Mouse (Mus musculus) layer of hippocampus, adult 6 months (tissue): ENCODE measurements around the gene Depdc5. TPM values are rescaled to one million over a fixed set of nuclear protein-coding genes. Genes with fewer than 3 reads are reported as not detected.

Experiments
- long read RNA-seq, 2 experiments: library from polyadenylated mRNA; unstranded; transcript quantifications; one replicate each; pipeline ENCODE4 v2.0.0; 2019 to 2020
- polyA plus RNA-seq: library from polyadenylated mRNA; unstranded; fragments of <200 nt; fragmentation: Nextera tagmentation; gene quantifications from 2 replicates; pipeline ENCODE4 v1.2.3, GENCODE M21; 2021

Depdc5 gene
- 11.2 and 12.8 TPM in 2 replicates for polyA plus RNA-seq
- long read RNA-seq, experiment 1, partial matches to known transcripts = 7 of 19 reads
- long read RNA-seq, experiment 1, other reads (novel, unspliced or antisense) = 12 of 19 reads
- long read RNA-seq, experiment 2, full-length matches to known transcripts = 1 of 97 reads
- long read RNA-seq, experiment 2, partial matches to known transcripts = 27 of 97 reads
- long read RNA-seq, experiment 2, other reads (novel, unspliced or antisense) = 69 of 97 reads

DNA sequence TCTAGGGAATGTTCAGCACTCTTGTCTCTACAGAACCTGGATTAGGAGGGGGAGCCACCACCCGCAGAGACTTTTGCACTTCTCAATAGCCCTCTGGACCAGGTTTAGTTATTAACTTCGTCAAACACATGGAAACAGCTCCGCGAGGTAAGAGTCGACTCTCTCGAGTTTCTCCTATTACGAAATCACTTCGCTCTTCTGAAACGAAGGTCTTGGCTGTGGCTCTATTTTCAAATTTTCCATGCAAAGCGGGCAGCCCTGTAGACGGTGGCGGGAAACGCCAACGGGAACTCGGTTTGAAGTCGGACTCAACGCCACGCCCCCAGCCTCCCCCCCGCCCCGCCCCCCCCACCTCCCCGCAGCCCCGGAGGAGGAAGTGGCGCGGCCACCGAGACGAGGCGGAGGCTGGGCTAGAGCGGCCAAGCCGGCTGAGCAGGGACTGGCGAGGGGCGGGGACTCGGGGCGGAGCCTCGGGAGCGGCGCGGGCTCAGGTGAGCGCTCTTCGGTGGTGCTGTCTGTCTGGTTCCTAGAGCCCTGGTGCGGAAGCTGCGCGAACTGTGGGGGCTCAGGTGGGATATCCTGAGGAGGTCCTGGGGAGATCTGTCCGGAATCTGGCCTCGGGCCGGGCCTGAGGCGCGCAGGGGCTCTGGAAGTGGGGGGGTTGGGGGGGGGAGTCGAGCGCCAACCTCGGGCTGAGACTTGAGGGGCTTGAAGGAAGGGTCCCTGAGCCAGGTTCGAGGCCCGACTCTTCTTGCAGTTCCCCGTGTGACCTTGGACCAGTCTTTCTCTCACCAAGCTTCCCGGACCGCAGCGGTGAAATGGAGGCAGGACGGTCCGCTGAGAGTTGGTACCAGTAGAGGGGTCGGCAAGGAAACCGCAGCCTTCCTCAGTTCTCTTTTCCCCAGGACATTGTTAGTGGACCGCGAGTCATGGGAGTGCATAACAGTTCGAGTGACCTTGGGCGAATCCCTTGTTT lies at the start of gene Depdc5:
TSS of gene Depdc5 (plus strand) at position 449 of the 976 bp plus-strand sequence.

DNA sequence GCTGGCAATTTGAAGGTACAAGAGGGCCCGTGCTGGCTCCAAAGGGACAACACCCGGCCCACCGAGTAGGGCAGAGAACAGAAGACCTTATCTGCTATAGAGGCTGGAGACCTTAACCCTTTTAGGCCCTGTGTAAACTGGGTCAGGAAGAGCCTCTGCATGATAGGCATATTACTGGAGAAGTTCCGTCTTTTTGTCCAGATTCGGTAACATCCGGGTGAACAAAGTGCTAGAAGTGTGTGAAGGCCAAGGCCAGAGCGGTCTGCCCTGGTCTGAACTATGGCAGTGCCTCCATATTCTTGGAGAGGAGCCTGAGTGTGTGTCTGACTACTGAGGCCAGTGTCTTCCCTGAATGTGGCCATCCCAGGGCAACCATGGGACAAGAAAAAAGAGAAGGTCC lies 36.5 kb upstream of the Depdc5 start, which contains the start of gene Gm20671:
TSS of gene Gm20671 (minus strand) at position 101 of the 400 bp plus-strand sequence.

GRCm38 (mm10) chr5:32853731-32854507 lies 9.6 kb upstream of the Depdc5 start, which contains the start of gene Prr14l:
Gene Prr14l (minus strand): TSS chr5:32854256.

GRCm38 (mm10) chr5:33018561-33019425 lies 155.3 kb downstream of the Depdc5 start, which contains the start of gene Ywhah:
Gene Ywhah (plus strand): TSS chr5:33018816.

Other genes starting within 250 kb of the Depdc5 start
- gene Pisd, start 78.1 kb upstream of the Depdc5 start, polyA plus RNA-seq = 83.2 and 83.8 TPM in 2 replicates
- gene Gm20671, start 36.6 kb upstream of the Depdc5 start, polyA plus RNA-seq = not detected in 2 replicates
- gene Prr14l, start 9.4 kb upstream of the Depdc5 start, polyA plus RNA-seq = 14.1 and 17.0 TPM in 2 replicates
- 994 and 1,110 TPM in 2 replicates for gene Ywhah, start 155.1 kb downstream of the Depdc5 start, polyA plus RNA-seq
- 0.20 and 0.25 TPM in 2 replicates for gene Slc5a1, start 240.5 kb downstream of the Depdc5 start, polyA plus RNA-seq